Mouse (Mus musculus) intestine, embryonic 14.5 days (tissue): ENCODE measurements around the gene Dlg5. TPM values are rescaled to one million over a fixed set of nuclear protein-coding genes. Genes with fewer than 3 reads are reported as not detected.

Source experiments
- ATAC-seq: fragments of 200-750 bp; cut with Nextera tagmentation; replicated peaks from 2 replicates; pipeline ENCODE4 v1.8.0; 2017; ENCODE audit warnings: low read depth, moderate number of reproducible peaks, moderate TSS enrichment, moderate library complexity; ENCODE audit not compliant: low FRiP score, low TSS enrichment
- DNase-seq: peaks from one replicate; pipeline ENCODE4 v3.0.0-alpha.2; 2018; ENCODE audit warnings: low spot score
- H3K27ac ChIP-seq: fragments of 300-500 bp; sonication (generic); 2 replicates; pipeline ENCODE4 v1.5.1; 2014; ENCODE audit warnings: low read depth, mild to moderate bottlenecking, control low read depth
- H3K27me3 ChIP-seq: fragments of 300-500 bp; sonication (generic); replicated peaks from 2 replicates; pipeline ENCODE4 v1.6.1; 2014; ENCODE audit warnings: low read length, control low read depth; ENCODE audit not compliant: control insufficient read depth, insufficient read depth
- H3K36me3 ChIP-seq: fragments of 300-500 bp; sonication (generic); 2 replicates; pipeline ENCODE4 v1.6.1; 2014; ENCODE audit warnings: low read length, control low read depth; ENCODE audit not compliant: control insufficient read depth, insufficient read depth
- H3K4me1 ChIP-seq: fragments of 300-500 bp; sonication (generic); replicated peaks from 2 replicates; pipeline ENCODE4 v1.6.1; 2014; ENCODE audit warnings: low read length, control low read depth, mixed read lengths; ENCODE audit not compliant: control insufficient read depth, insufficient read depth
- H3K4me2 ChIP-seq: fragments of 300-500 bp; sonication (generic); 2 replicates; pipeline ENCODE4 v1.6.1; 2014; ENCODE audit warnings: low read length
- H3K4me3 ChIP-seq: fragments of 300-500 bp; sonication (generic); 2 replicates; pipeline ENCODE4 v1.5.1; 2014; ENCODE audit warnings: low read depth, low read length, control low read depth, mixed read lengths
- H3K9ac ChIP-seq: fragments of 300-500 bp; sonication (generic); 2 replicates; pipeline ENCODE4 v1.6.1; 2014; ENCODE audit warnings: mild to moderate bottlenecking, low read length
- H3K9me3 ChIP-seq: fragments of 300-500 bp; sonication (generic); 2 replicates; pipeline ENCODE4 v1.6.1; 2016; ENCODE audit warnings: low read length, control low read depth; ENCODE audit not compliant: control insufficient read depth
- WGBS: fragments of 180-500 bp; shearing (Covaris S2); extraction: QIAGEN DNeasy Blood & Tissue Kit; methylation state at CpG from one replicate; pipeline ENCODE4 v1.1.7; 2014; 5-methylcytosine and 5-hydroxymethylcytosine counted together
- polyA plus RNA-seq: library from polyadenylated mRNA; unstranded; fragments of >200 nt; fragmentation: Nextera tagmentation; extraction: Ambion mirVana; gene quantifications from 2 replicates; pipeline ENCODE4 v1.2.1, GENCODE M21; 2014

Dlg5 gene
- polyA plus RNA-seq, 1 experiment from 2014 or later = 25.3 TPM

DNA sequence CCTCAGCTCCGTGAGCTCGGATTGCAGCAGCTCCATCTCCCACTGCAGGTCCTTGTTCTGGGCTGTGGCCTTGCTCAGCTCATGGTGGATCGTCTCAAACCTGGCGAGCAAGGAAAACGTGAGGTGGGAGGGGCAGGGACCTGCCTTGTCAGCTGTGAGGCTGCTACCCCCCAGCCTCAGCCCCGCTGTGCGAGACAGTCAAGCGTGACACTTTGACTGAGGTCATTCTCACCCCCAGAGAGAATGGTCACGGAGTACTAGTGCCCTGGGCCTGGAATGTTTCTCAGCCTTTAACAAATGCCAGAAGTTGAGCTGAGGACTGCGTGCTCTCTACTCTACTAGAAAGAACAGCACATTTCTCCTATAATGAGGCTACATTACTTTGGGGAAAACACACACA, 69.1 kb downstream of the Dlg5 start:
- Histone ChIP-seq H3K4me3 (no peak overlapping the region), H3K4me2 (no peak overlapping the region), H3K27ac (no peak overlapping the region), H3K27me3 (no peaks in the 10 kb centered on the region), H3K4me1 (no peaks in the 10 kb centered on the region), H3K9me3 (no peaks in the 10 kb centered on the region), H3K9ac (no peak overlapping the region), H3K36me3 (peaks cover 40% of the 10 kb centered on the region)
- WGBS = 83% methylated on average over 10 of the region's 10 CpGs
- ATAC-seq (no peak), DNase-seq (no peak)

DNA sequence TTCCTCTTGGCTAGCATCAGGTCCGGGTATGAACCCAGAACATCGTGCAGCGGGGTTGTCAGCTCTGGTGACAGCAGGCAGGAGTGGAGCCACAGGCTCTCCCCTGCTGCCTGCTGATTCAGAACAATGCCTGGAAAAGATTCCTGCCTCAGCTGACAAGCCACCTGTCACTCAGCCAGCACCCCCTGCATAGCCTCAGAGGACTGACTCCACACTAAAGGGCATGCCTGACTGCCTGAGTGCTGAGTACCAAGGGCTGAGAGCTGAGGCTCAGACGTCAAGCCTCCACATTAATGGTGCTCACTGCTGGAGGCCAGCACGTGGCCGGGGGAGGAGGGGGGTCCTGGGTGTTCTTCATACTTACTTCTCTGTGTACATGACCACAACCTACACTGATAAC, 72.4 kb downstream of the Dlg5 start:
- DNase-seq (no peak), ATAC-seq (no peak)
- Histone ChIP-seq H3K36me3 (peaks cover 65% of the 10 kb centered on the region), H3K27me3 (no peaks in the 10 kb centered on the region), H3K4me2 (no peak overlapping the region), H3K27ac (no peak overlapping the region), H3K9ac (no peak overlapping the region), H3K4me3 (no peak overlapping the region), H3K9me3 (no peaks in the 10 kb centered on the region), H3K4me1 (no peaks in the 10 kb centered on the region)
- WGBS = 83% methylated on average over 6 of the region's 6 CpGs

DNA sequence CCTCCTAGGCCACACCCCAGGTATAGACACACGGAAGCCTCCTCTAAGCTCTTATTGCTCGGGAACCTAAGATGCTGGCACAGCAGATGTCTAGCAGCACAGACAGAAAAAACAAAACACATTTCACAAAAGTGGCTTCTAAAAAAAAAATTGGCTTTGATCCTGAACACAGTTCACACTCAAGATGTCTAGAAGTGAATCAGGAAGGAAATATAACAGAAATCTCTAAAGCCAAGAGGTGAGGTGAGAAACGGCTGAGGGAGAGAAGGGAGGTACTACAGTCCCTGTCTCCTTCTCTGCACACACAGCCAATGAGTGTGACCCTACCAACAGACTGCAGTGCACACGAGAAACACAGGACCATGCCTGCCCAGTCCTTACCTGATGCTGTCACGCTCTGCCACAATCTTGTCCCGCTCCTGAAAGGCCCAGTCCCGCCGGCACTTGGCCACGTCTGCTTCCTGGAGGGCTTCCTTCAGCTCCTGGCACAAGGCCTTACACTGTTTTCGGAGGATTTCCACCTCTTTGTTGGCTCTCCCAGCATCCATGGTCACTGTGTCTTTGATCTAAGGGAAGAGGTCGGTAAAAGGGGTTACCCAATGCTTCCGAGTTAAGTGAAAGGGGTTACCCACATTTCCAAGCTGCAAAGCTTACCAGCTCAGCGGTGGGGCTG, 73.9 kb downstream of the Dlg5 start:
- Histone ChIP-seq H3K27me3 (no peaks in the 10 kb centered on the region), H3K9me3 (no peaks in the 10 kb centered on the region), H3K4me1 (no peaks in the 10 kb centered on the region), H3K9ac (no peak overlapping the region), H3K4me2 (no peak overlapping the region), H3K36me3 (peaks cover 59% of the 10 kb centered on the region), H3K27ac (no peak overlapping the region), H3K4me3 (no peak overlapping the region)
- 80% methylated on average over 13 of the region's 13 CpGs for WGBS
- ATAC-seq (no peak), DNase-seq (no peak)

DNA sequence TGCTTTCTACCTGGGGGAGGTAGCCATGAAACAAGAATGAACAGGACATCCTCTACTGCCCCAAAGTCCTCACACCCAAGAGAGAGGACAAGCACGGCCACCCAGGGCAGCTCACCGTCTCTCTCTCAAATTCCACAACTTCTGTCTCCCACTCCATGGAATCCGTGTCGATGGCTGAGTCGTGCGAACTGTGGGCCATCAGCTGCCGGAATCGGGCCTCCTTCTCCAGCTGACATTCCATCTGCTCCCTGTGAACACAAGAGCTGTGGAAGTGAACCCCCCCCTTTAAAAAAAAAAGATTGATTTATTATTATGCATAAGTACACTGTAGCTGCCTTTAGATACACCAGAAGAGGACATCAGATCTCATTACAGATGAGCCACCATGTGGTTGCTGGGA, 79.7 kb downstream of the Dlg5 start:
- no peak overlapping the region for H3K9ac ChIP-seq
- ATAC-seq = no peak

DNA sequence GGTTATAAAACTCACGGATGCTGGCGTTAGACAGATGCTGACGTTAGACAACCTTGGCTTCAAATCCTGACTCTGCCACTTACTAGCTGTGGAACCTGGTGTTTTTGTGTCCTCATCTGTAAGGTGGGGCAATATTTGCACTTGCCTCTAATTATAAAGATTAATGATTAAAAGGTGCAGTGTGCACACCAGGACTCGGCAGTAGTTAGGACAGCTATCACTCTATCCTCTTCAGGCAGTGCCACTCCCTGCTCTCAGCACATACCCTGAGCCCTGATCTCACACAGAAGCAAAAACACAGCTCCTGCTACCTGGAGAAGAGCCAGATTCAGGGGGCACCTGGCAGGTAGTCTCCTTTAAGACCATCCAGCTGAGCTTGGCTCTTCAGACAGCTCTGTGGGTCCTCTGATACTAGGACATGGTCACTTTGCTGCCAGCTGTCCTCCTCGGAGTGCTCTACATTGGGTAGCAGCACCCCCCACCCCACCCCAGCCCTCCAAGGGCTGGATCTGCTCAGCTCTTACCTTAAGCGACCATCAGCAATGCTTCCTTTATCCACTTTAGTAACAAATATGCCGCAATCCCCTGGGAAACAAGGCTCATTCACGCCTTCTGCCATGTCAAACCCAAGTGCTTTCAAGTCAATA, 80.9 kb downstream of the Dlg5 start:
- Histone ChIP-seq H3K9me3 (no peaks in the 10 kb centered on the region), H3K4me2 (no peak overlapping the region), H3K4me1 (no peaks in the 10 kb centered on the region), H3K36me3 (peaks cover 76% of the 10 kb centered on the region), H3K4me3 (no peak overlapping the region), H3K27me3 (no peaks in the 10 kb centered on the region), H3K27ac (no peak overlapping the region), H3K9ac (no peak overlapping the region)
- 80% methylated on average over 8 of the region's 8 CpGs for WGBS
- DNase-seq (no peak), ATAC-seq (peak; percentile 87)

More for the DNA sequence above, 79.7 kb downstream of the Dlg5 start:
- no peak overlapping the region for H3K4me3 ChIP-seq
- no peaks in the 10 kb centered on the region for H3K4me1 ChIP-seq
- no peak overlapping the region for H3K27ac ChIP-seq
- 94% methylated on average over 8 of the region's 8 CpGs for WGBS
- no peaks in the 10 kb centered on the region for H3K27me3 ChIP-seq
- no peak for DNase-seq
- peaks cover 75% of the 10 kb centered on the region for H3K36me3 ChIP-seq
- H3K9me3 ChIP-seq = no peaks in the 10 kb centered on the region
- H3K4me2 ChIP-seq = no peak overlapping the region

DNA sequence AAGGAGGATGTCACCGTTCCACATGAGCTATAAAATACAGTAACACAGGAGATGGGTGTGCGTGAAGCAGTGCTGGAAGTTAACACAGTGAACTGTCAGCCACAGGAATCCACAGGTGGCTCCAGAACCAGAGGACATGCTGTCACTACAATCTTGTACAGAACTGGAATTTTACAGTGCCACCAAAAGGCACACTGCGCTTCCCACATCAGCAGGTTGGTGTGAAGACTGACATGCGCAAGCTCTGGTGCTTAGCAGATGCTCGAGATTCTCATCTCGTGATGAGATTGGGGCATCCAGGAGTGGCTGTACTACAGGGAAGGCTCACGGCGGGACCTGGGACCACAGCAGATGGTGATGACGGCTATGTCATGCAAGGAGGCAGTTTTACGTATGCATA, 82.9 kb downstream of the Dlg5 start:
- no peaks in the 10 kb centered on the region for H3K4me1 ChIP-seq
- WGBS = 91% methylated on average over 10 of the region's 10 CpGs
- DNase-seq = no peak
- H3K4me3 ChIP-seq = no peak overlapping the region
- no peak overlapping the region for H3K9ac ChIP-seq
- no peaks in the 10 kb centered on the region for H3K9me3 ChIP-seq
- H3K27me3 ChIP-seq = no peaks in the 10 kb centered on the region
- no peak for ATAC-seq
- no peak overlapping the region for H3K4me2 ChIP-seq
- H3K36me3 ChIP-seq = peaks cover 77% of the 10 kb centered on the region
- no peak overlapping the region for H3K27ac ChIP-seq

DNA sequence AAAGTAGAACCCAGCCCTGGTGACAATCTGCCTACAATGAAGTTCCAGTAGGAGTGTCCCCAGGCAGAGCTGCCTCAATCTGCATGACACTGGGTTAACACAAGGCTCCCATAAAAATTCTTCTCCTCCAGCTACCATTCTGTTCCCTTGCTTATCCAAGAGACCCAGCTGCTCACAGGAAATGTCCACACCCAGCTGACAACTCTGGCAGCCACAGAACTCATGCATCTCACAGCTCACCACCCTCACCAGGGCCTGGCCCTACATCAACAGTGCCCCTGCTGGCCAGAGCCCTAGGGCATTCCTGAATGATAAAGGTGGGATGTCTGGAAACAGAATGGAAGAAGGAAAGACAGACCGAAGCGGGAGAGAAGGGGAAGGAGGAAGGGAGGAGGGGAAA, 96.8 kb downstream of the Dlg5 start:
- no peak for DNase-seq
- no peak overlapping the region for H3K4me2 ChIP-seq
- no peak overlapping the region for H3K4me3 ChIP-seq
- H3K9ac ChIP-seq = no peak overlapping the region
- H3K27ac ChIP-seq = no peak overlapping the region
- 85% methylated on average over 2 of the region's 2 CpGs for WGBS
- no peaks in the 10 kb centered on the region for H3K9me3 ChIP-seq
- no peak for ATAC-seq
- H3K27me3 ChIP-seq = no peaks in the 10 kb centered on the region
- no peaks in the 10 kb centered on the region for H3K4me1 ChIP-seq
- peaks cover 94% of the 10 kb centered on the region for H3K36me3 ChIP-seq

DNA sequence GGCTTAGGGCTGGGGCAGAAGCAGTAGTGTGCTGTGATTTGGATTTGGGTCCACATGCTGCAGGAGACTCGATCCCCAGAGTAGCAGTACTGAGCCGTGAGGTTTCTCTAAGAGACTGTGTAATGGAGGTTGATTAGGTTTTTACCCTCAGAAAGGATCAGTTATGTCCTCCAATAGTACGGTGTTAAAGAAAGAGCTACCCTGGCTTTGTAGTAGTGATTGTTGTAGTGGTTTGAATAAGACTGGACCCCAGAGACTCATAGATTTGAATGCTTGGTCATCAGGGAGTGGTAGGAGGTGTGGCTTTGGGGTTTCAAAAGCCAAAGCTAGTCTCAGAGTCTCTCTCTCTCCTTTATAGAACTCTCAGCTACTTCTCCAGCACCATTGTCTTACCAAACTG, 100.9 kb downstream of the Dlg5 start:
- Histone ChIP-seq H3K4me2 (no peak overlapping the region), H3K27me3 (no peaks in the 10 kb centered on the region), H3K36me3 (peaks cover 89% of the 10 kb centered on the region), H3K9ac (no peak overlapping the region), H3K9me3 (no peaks in the 10 kb centered on the region), H3K4me3 (no peak overlapping the region), H3K4me1 (no peaks in the 10 kb centered on the region), H3K27ac (no peak overlapping the region)
- DNase-seq (no peak), ATAC-seq (no peak)
- WGBS = 74% methylated on average over 3 of the region's 3 CpGs

DNA sequence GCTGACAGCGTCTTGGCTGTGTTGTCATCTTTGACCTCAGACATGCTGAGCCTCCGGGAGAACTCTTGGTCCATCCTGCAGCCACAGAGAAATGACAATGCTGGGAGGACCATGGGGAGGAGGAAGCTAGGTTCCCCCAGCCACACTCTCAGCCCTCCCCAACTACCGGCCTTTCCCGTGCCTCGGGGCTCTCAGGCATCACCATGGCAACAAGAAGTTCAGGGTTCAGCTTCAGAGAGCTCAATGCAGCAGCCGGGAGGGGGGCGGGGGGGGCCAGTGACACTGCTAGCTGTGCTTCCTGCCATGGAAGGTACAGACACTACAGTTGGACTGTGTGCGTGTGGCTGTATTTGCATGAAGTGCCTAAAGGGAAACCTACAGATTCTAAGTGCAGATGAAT, 101.3 kb downstream of the Dlg5 start:
- Histone ChIP-seq H3K27me3 (no peaks in the 10 kb centered on the region), H3K4me3 (no peak overlapping the region), H3K4me1 (no peaks in the 10 kb centered on the region), H3K36me3 (peaks cover 89% of the 10 kb centered on the region), H3K4me2 (no peak overlapping the region), H3K27ac (no peak overlapping the region), H3K9me3 (no peaks in the 10 kb centered on the region), H3K9ac (no peak overlapping the region)
- no peak for ATAC-seq
- 49% methylated on average over 8 of the region's 8 CpGs for WGBS
- DNase-seq = no peak
